Mouse (Mus musculus) adrenal gland, adult (tissue): ENCODE data around the gene Rhou.

ENCODE experiments used
- DNase-seq, 2 experiments: peaks; one replicate each; pipeline ENCODE4 v3.0.0; 2022 to 2023; ENCODE audit warnings: low spot score in 1 of 2; ENCODE audit not compliant: inconsistent age in 2 of 2

The Rhou gene

DNA sequence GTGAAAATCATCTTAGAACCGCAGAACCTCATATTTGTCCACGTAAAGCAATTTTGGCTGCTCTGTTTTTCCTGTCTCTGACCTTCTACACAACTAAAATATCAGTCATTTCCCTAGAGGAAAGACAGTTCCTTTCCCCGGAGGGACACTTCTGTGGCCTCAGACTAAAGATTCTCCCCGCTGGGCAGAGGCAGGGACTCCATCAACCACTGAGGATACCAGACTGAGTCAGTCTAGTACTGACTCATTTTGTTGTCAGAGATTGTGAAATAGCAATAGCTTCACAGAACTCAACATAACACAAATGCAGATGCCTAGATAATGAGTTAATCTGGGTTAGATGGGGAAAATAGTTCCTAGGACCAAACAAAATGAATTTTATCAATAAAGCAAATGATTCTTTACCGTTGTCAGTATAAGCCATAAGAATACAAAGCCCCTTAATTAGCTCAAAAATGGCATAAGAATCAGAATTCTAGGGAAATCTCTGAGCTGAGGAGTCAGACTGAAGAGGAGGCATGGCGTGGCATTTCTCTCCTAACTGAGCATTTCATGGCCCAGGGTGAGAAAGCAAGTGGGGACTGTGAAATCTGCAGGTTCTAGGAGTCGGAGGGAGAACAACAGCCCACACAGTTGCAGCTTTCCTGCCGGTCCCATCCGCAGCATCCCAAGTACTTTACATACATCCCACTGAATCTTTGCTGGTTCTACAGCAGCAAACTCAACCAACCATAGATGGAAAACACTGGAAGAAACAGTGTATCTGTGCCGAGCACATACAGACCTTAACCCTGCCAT lies 38.6 kb downstream of the Rhou start:
- peak in 1 of 2 experiments; percentile 54 for DNase-seq

DNA sequence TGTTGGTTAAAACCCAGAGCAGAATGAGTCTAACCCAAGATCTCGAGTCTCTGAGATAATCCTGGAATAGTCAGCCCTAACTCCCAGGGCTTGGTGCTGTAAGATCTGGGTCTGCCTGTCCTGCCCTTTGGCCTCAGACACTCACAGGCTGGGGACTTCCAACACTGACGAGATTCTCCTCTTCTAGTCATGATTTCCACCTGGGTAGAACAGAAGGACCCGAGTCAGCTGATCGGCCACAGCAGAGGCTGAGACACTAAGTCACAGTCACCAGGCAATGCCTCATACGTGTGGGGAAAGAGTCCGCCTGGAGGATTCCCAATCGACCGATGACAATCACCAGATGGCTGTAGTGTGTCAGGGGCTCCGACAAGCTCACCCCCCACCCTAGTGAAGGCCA lies 42.4 kb downstream of the Rhou start:
- DNase-seq = no peak

DNA sequence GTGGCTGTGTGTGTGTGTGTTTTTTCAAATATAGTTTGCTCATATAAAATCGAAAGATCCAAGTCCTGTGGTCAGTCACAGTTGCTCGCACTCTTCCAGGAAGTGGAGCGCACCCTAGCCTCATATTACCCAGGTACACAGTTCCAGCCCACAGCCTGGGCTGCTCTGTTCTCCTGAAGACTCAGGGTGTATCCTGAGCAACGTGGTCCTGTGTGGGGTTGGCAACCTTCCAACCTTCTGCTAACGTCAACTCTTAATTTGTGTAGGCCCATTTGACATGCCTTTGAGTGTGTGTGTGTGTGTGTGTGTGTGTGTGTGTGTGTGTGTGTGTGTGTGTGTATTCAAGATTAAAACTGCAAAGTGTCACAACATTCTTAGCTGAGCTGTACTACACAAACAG lies 43.6 kb downstream of the Rhou start:
- DNase-seq = no peak

- DNase-seq = no peak
Observed at GRCm38 (mm10) chr8:123700399-123701070, 46.8 kb downstream of the Rhou start.

DNA sequence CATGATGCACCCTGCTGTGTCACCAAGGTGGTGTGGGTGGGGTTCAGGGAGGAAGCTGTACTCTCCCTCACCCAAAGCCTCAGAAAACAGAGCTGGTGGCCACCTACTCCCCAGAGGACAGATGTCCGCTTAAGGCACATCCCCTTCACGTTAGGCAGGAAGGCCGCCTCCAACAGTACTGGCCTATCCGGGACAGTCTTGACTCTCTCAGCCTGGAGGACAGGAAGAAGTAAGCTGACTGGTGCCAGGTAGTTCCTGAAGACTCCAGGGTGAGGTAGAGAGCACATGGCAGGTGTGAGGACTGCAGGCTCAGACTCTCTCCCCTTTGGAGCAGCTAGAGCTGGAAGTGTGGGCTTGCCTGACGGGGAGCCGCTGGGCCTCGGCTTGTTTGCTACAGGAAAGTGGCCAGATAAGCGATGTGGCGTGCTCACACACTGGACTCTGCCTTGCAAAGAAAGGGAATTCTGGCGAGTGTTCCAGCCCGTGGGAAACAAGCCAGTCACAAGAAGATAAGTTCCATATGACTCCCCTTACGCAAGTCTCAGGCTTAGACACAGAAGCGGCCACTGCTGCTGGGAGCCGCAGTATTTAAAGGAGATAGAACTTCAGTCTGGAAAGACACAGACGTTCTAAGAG lies 48.3 kb downstream of the Rhou start:
- no peak for DNase-seq

DNA sequence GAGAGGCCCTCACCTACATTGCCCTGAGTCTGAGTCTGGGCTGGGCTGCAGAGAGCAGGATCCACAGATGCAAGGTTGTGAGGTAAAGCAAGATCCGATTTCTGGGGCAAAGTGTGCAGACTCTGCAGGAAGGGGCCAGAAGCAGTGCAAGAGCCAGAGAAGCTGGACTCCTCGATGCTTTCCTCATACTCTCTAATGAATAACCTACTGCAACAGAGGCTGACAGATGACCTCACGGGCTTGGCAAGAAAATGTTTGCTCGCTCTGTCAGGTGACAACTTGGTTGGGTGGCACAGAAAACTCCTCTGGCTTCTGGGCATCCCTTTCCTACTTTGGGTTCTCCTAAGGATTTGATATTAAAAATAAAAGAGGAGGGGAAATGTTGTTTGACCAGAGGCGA lies 51.6 kb downstream of the Rhou start:
- DNase-seq = peak in 1 of 2 experiments; percentile 53

DNA sequence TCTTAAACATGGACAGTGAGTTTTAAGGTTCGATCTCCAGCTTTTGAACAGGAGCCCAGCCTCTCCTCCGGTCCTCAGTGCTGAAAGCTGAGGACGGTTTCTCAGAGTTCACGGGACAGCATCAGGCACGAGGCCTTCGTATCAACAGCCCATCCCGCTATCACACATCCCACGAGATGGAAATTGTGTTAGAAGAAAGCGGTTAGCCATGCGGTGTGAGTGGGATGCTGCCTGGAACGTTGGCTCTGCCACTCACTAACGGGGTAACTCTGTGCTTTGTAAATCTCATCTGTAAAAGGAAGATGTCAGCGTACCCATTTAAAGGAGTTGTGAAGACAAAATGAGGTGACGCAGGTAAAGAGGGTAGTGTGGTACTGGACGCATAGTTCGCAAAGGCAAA lies 53.4 kb downstream of the Rhou start:
- no peak for DNase-seq

DNA sequence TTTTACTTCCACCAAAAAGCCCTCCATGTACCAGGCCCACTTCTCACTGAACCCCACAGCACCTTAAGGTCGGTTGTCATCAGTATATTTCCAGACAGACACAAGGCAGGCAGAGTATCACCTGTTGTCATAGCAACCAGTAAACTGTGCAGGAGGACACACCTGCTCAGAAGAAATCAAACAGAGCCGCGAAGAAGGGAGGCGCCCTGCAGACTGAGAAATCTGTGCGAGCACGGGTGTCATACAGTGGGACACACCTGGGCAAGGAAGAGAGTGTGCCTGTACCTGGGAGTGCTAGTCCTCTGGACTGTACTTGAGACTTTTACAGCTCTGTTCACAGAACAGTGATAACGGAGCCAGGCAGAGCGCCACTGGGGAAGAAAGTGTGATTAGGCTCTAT lies 55.0 kb downstream of the Rhou start:
- no peak for DNase-seq

DNA sequence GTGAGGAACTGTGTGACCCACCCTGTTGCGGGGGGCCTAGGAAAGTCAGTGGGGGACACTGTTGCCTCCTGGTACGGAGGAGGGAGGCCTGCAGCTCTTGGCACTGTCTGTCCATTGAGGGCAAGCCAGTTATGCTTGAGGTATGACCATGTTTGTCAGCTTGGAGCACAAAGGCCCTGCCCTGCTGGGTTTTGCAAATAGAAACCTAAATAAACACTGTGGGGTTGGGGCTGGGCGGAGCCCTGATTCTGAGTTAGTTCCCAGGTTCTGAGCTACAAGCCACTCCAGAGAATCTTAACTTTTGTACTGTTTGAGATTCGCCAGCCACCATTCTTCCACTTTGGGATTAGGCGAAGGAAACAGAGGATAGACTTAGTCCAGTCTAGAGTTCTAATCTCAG lies 56.6 kb downstream of the Rhou start:
- DNase-seq = no peak
